Mouse (Mus musculus) liver, adult 2 months (tissue): ENCODE results near the gene Meaf6.

Source experiments
- CTCF ChIP-seq: fragments of 200-500 bp; IDR thresholded peaks from 2 replicates; pipeline ENCODE4 v1.5.1; 2011; ENCODE audit warnings: low read depth, low read length, control low read depth
- POLR2A ChIP-seq: fragments of 200-500 bp; IDR thresholded peaks from 2 replicates; pipeline ENCODE4 v1.6.1; 2011; ENCODE audit warnings: low read length, control low read depth; ENCODE audit not compliant: insufficient read depth; ENCODE audit errors: extremely low read depth

- TF ChIP-seq CTCF, result no peak
- TF ChIP-seq POLR2A, result no peak
Observed at GRCm38 (mm10) chr4:125124424-125125209, 39.7 kb downstream of the Meaf6 start.
